Comparison of ENCODE assay signal across 27 mouse cellular contexts in genomic region chr14:30275572-30275971, GRCm38 (mm10).
DNase-seq lines count a peak whose midpoint lies in the region; ATAC-seq and TF ChIP-seq lines count a peak whose summit lies in the region.
"Had no signal": no experiment of that assay in that cellular context is flagged by ENCODE, and none has a peak within 500 bp of the region (broad histone marks: within the 10 kb centered on the region; RNA-seq: fewer than 3 reads in every experiment).

No protein-coding gene starts in this region.

- peak overlapping the region; percentile 20; the same call in 1 of the 2 replicates for H3K27ac ChIP-seq in layer of hippocampus, adult 2 months
- H3K27ac ChIP-seq: embryonic facial prominence, embryonic 15.5 days; heart, embryonic 10.5 days; heart, embryonic 13.5 days; hindbrain, embryonic 14.5 days; hindbrain, postnatal 0 days had no signal

- H3K4me3 ChIP-seq in layer of hippocampus, adult 2 months: no peak overlapping the region
- H3K4me3 ChIP-seq: embryonic facial prominence, embryonic 15.5 days; heart, embryonic 10.5 days; heart, embryonic 13.5 days had no signal

- DNase-seq in frontal cortex, postnatal 14 days (ENCODE audit: low spot score in 2 of 2): no peak
- no peak for DNase-seq in layer of hippocampus, adult 2 months (ENCODE audit: low spot score in 2 of 2)
- DNase-seq in layer of hippocampus, adult 9-10 months (ENCODE audit: low spot score): no peak
- peak; percentile 71 for DNase-seq in brain, adult 2 months (ENCODE audit: low read depth, low spot score)
- DNase-seq: adrenal gland, postnatal 10 days; adrenal gland, postnatal 36 days; B cell, adult 2 months; cerebellum, adult 11 months; cerebellum, adult 9-11 months; cerebellum, postnatal 25 days; forebrain, postnatal 0 days; gastrocnemius, postnatal 10 days; gastrocnemius, postnatal 36 days; heart, adult 18-20 months; heart, postnatal 14 days; heart, postnatal 4 days; kidney, adult 11 months had no signal

- peak; percentile 64 for ATAC-seq in frontal cortex, adult (ENCODE audit: low TSS enrichment)
- ATAC-seq in granulocyte monocyte progenitor cell, adult 5-6 weeks (replicated peaks; ENCODE audit: poor library complexity, severe bottlenecking): no peak
- ATAC-seq: forebrain, embryonic 14.5 days; forebrain, postnatal 0 days; hindbrain, postnatal 0 days; inflammation-experienced regulatory T-cells, adult 6 months; Patski had no signal

- TF ChIP-seq CTCF in layer of hippocampus, adult 2 months (conservative IDR thresholded peaks at IDR 0.05): no peak
